In genomic region chr3:79248659-79249235, GRCm38 (mm10) we compare ENCODE assay signal across 20 mouse cellular contexts. TPM values are rescaled to one million over a fixed set of nuclear protein-coding genes. Genes with fewer than 3 reads are reported as not detected.
DNase-seq lines count a peak whose midpoint lies in the region; ATAC-seq and TF ChIP-seq lines count a peak whose summit lies in the region.
"Had no signal": no experiment of that assay in that cellular context is flagged by ENCODE, and none has a peak within 500 bp of the region (broad histone marks: within the 10 kb centered on the region; RNA-seq: fewer than 3 reads in every experiment).

No protein-coding gene starts in this region.

- H3K4me3 ChIP-seq in forebrain, embryonic 16.5 days (replicated peaks; ENCODE audit: low read length), result no peak overlapping the region
- H3K4me3 ChIP-seq in forebrain, embryonic 14.5 days (ENCODE audit: low read depth, low read length), result no peak overlapping the region
- H3K4me3 ChIP-seq in left cerebral cortex, adult 2 months, result no peak overlapping the region
- no peak overlapping the region for H3K4me3 ChIP-seq in midbrain, postnatal 0 days (ENCODE audit: low read depth, low read length)
- H3K4me3 ChIP-seq: embryonic facial prominence, embryonic 12.5 days; heart, embryonic 15.5 days; hindbrain, embryonic 12.5 days; intestine, embryonic 15.5 days; limb, embryonic 12.5 days; liver, embryonic 13.5 days; lung, embryonic 15.5 days; midbrain, embryonic 15.5 days; stomach, embryonic 15.5 days had no signal

- no peaks in the 10 kb centered on the region for H3K36me3 ChIP-seq in forebrain, embryonic 16.5 days (ENCODE audit: control insufficient read depth, insufficient read depth)
- no peaks in the 10 kb centered on the region for H3K36me3 ChIP-seq in forebrain, embryonic 14.5 days (ENCODE audit: control insufficient read depth, insufficient read depth, low read length)
- no peaks in the 10 kb centered on the region for H3K36me3 ChIP-seq in midbrain, postnatal 0 days (ENCODE audit: insufficient read depth, low read length)
- H3K36me3 ChIP-seq: embryonic facial prominence, embryonic 12.5 days; heart, embryonic 15.5 days; hindbrain, embryonic 12.5 days; intestine, embryonic 15.5 days; limb, embryonic 12.5 days; liver, embryonic 13.5 days; lung, embryonic 15.5 days; midbrain, embryonic 15.5 days; stomach, embryonic 15.5 days had no signal

- peaks cover 3% of the 10 kb centered on the region; the same call in 1 of the 2 replicates for H3K9me3 ChIP-seq in forebrain, embryonic 16.5 days (ENCODE audit: control insufficient read depth, low read length)
- H3K9me3 ChIP-seq in forebrain, embryonic 14.5 days (replicated peaks; ENCODE audit: control insufficient read depth, low read length), result no peaks in the 10 kb centered on the region
- no peaks in the 10 kb centered on the region for H3K9me3 ChIP-seq in midbrain, postnatal 0 days (ENCODE audit: low read length)
- H3K9me3 ChIP-seq: embryonic facial prominence, embryonic 12.5 days; heart, embryonic 15.5 days; intestine, embryonic 15.5 days; liver, embryonic 13.5 days; lung, embryonic 15.5 days; midbrain, embryonic 15.5 days; stomach, embryonic 15.5 days had no signal

- intact Hi-C loops in left cerebral cortex, adult 2 months (cut with DNase I), result no loop called here
- intact Hi-C loops in left cerebral cortex, postnatal 14 days (cut with DNase I), result no loop called here

- H3K9ac ChIP-seq in forebrain, embryonic 16.5 days (replicated peaks; ENCODE audit: low read depth, low read length), result no peak overlapping the region
- H3K9ac ChIP-seq in forebrain, embryonic 14.5 days (ENCODE audit: low read length), result no peak overlapping the region
- no peak overlapping the region for H3K9ac ChIP-seq in midbrain, postnatal 0 days (replicated peaks; ENCODE audit: low read length, poor library complexity, severe bottlenecking)
- H3K9ac ChIP-seq: embryonic facial prominence, embryonic 12.5 days; heart, embryonic 15.5 days; hindbrain, embryonic 12.5 days; intestine, embryonic 15.5 days; limb, embryonic 12.5 days; liver, embryonic 13.5 days; lung, embryonic 15.5 days; midbrain, embryonic 15.5 days; stomach, embryonic 15.5 days had no signal

- H3K27ac ChIP-seq in forebrain, embryonic 16.5 days (ENCODE audit: low read length), result peak overlapping the region; percentile 50
- no peak overlapping the region for H3K27ac ChIP-seq in forebrain, embryonic 14.5 days (ENCODE audit: low read depth, low read length)
- peak overlapping the region; percentile 55; the same call in 1 of the 2 replicates for H3K27ac ChIP-seq in left cerebral cortex, adult 2 months
- H3K27ac ChIP-seq in midbrain, postnatal 0 days (ENCODE audit: low read depth, low read length), result no peak overlapping the region
- H3K27ac ChIP-seq: embryonic facial prominence, embryonic 12.5 days; heart, embryonic 15.5 days; hindbrain, embryonic 12.5 days; intestine, embryonic 15.5 days; kidney, postnatal 0 days; limb, embryonic 12.5 days; liver, embryonic 13.5 days; lung, embryonic 15.5 days; midbrain, embryonic 15.5 days; stomach, embryonic 15.5 days had no signal

- no peak for DNase-seq in forebrain, embryonic 14.5 days (ENCODE audit: low spot score)
- DNase-seq in left cerebral cortex, adult 2 months (ENCODE audit: extremely low spot score in 1 of 2, low spot score in 2 of 2), result no peak
- DNase-seq in left cerebral cortex, postnatal 14 days (ENCODE audit: low spot score in 2 of 2), result no peak
- no peak for DNase-seq in midbrain, postnatal 0 days (ENCODE audit: low spot score)
- DNase-seq in urinary bladder, postnatal 4 days (ENCODE audit: low spot score in 2 of 2), result no peak
- DNase-seq: adrenal gland, adult 2 months; cerebellum, adult 18-20 months; liver, embryonic 13.5 days; spleen, adult 18-20 months had no signal

- no peaks in the 10 kb centered on the region for H3K27me3 ChIP-seq in forebrain, embryonic 16.5 days (replicated peaks; ENCODE audit: control insufficient read depth, insufficient read depth, low read length)
- H3K27me3 ChIP-seq in forebrain, embryonic 14.5 days (replicated peaks; ENCODE audit: control insufficient read depth, insufficient read depth, low read length), result no peaks in the 10 kb centered on the region
- H3K27me3 ChIP-seq in midbrain, postnatal 0 days (ENCODE audit: insufficient read depth, low read length), result no peaks in the 10 kb centered on the region
- H3K27me3 ChIP-seq: embryonic facial prominence, embryonic 12.5 days; heart, embryonic 15.5 days; hindbrain, embryonic 12.5 days; intestine, embryonic 15.5 days; limb, embryonic 12.5 days; lung, embryonic 15.5 days; midbrain, embryonic 15.5 days; stomach, embryonic 15.5 days had no signal

- 81% methylated on average over 5 of the region's 5 CpGs for WGBS in forebrain, embryonic 16.5 days
- WGBS in forebrain, embryonic 14.5 days, result 87% methylated on average over 5 of the region's 5 CpGs
- 82% methylated on average over 5 of the region's 5 CpGs for WGBS in midbrain, postnatal 0 days

- H3K4me2 ChIP-seq in forebrain, embryonic 16.5 days (ENCODE audit: low read length), result no peak overlapping the region
- H3K4me2 ChIP-seq in forebrain, embryonic 14.5 days (ENCODE audit: low read length), result no peak overlapping the region
- no peak overlapping the region for H3K4me2 ChIP-seq in midbrain, postnatal 0 days (ENCODE audit: low read depth, low read length, poor library complexity, severe bottlenecking)
- H3K4me2 ChIP-seq: embryonic facial prominence, embryonic 12.5 days; heart, embryonic 15.5 days; hindbrain, embryonic 12.5 days; intestine, embryonic 15.5 days; limb, embryonic 12.5 days; liver, embryonic 13.5 days; lung, embryonic 15.5 days; midbrain, embryonic 15.5 days; stomach, embryonic 15.5 days had no signal

- peaks cover 24% of the 10 kb centered on the region for H3K4me1 ChIP-seq in forebrain, embryonic 16.5 days (replicated peaks; ENCODE audit: control insufficient read depth, insufficient read depth, low read length)
- peaks cover 8% of the 10 kb centered on the region; the same call in 1 of the 2 replicates for H3K4me1 ChIP-seq in forebrain, embryonic 14.5 days (ENCODE audit: control insufficient read depth, insufficient read depth, low read length)
- no peaks in the 10 kb centered on the region for H3K4me1 ChIP-seq in midbrain, postnatal 0 days (ENCODE audit: insufficient read depth, low read length)
- H3K4me1 ChIP-seq: intestine, embryonic 15.5 days had no signal

- no peak for ATAC-seq in forebrain, embryonic 16.5 days
- ATAC-seq in forebrain, embryonic 14.5 days, result no peak
- peak; percentile 58 for ATAC-seq in activated CD4-positive, CD25-positive, alpha-beta regulatory T cell, adult 4 months
- ATAC-seq in midbrain, postnatal 0 days (ENCODE audit: low FRiP score), result no peak
- ATAC-seq: midbrain, embryonic 15.5 days had no signal

- no peak for TF ChIP-seq CTCF in left cerebral cortex, adult 2 months (IDR thresholded peaks at IDR 0.05)
- no peak for TF ChIP-seq CTCF in midbrain, postnatal 0 days (IDR thresholded peaks at IDR 0.05)

RNA-seq across cellular contexts. Expression of gene Rapgef2, which starts 37.6 kb away (rescaled TPM):
- 10.8 and 13.4 TPM in 2 replicates for polyA plus RNA-seq in forebrain, embryonic 16.5 days (2015; fragmentation: Nextera tagmentation; extraction: Ambion mirVana)
- 9.7 and 10.5 TPM in 2 replicates for polyA plus RNA-seq in forebrain, embryonic 14.5 days (2014; fragmentation: Nextera tagmentation; extraction: Ambion mirVana)
- 100 to 1,000 TPM; 122 to 130 TPM for total RNA-seq in left cerebral cortex, adult 2 months (2021)
- total RNA-seq in left cerebral cortex, postnatal 14 days (2021), result 100 to 1,000 TPM; 102 to 103 TPM
- polyA plus RNA-seq in activated CD4-positive, CD25-positive, alpha-beta regulatory T cell, adult 4 months (2017; shearing (Covaris generic)), result 1 to 10 TPM; 4.3 to 5.8 TPM
- 56.9 and 60.4 TPM in 2 replicates for total RNA-seq in midbrain, postnatal 0 days (2014; rRNA removed)
- 9.6 and 9.7 TPM in 2 replicates for polyA plus RNA-seq in midbrain, postnatal 0 days (2015; fragmentation: Nextera tagmentation; extraction: Ambion mirVana)

Comparison
In these comparisons a context has a peak if more than half of its experiments do, and no peak if none do; other contexts are left out.
1. H3K27ac ChIP-seq: peak in forebrain, embryonic 16.5 days (single experiment) and left cerebral cortex, adult 2 months (single experiment); none in forebrain, embryonic 14.5 days (single experiment) and midbrain, postnatal 0 days (single experiment).